Mouse (Mus musculus) liver, postnatal 0 days (tissue): ENCODE data around the gene Zfp652.

Experiments used
- CTCF ChIP-seq: sonication (generic); IDR thresholded peaks from 2 replicates; pipeline ENCODE4 v1.5.1; 2016; ENCODE audit warnings: antibody characterized with exemption, low read depth
- EP300 ChIP-seq: IDR thresholded peaks from 2 replicates; pipeline ENCODE4 v1.6.1; 2016; ENCODE audit warnings: antibody characterized with exemption, low read depth, mild to moderate bottlenecking

- TF ChIP-seq CTCF (no peak), EP300 (0 out of 2 replicates have a peak, but pooled peaks have one; percentile 51)
Observed at GRCm38 (mm10) chr11:95842074-95842681, 129.7 kb downstream of the Zfp652 start, which contains the start of gene Abi3.
